Mouse (Mus musculus) liver, embryonic 14.5 days (tissue): ENCODE data around the gene Nav2.

Source experiments
- CTCF ChIP-seq: IDR thresholded peaks from 2 replicates; pipeline ENCODE4 v1.5.1; 2016; ENCODE audit warnings: antibody characterized with exemption, low read depth, control low read depth
- EP300 ChIP-seq: IDR thresholded peaks from 2 replicates; pipeline ENCODE4 v1.6.1; 2016; ENCODE audit warnings: antibody characterized with exemption, low read depth

DNA sequence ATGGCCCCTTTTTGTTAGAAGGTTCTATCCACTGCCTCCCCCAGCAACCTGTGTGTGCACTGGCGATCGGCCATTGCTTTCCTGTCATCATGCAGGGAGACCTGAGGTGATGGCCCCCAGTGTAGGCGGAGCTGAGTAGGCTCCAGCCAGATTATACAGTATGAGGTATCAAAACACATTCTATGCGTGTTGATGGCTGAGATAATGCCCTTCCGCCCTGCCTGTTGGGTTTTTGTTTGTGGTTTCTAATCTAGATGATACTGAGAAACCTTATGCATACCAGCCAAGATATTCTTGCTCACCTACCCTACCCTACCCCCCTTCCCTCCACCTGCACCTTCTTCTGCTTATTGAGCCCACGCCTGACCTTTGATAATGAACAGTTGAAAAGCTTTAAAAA is 291.8 kb downstream of the Nav2 start:
- TF ChIP-seq EP300: no peak
- TF ChIP-seq CTCF: no peak
